Mouse (Mus musculus) G1E (cell line): ENCODE results near the gene Tmem88. TPM values are rescaled to one million over a fixed set of nuclear protein-coding genes. Genes with fewer than 3 reads are reported as not detected.

ENCODE experiments used
- ATAC-seq: 2 replicates; pipeline ENCODE4 v1.8.0; 2016; ENCODE audit warnings: mild to moderate bottlenecking; ENCODE audit not compliant: insufficient number of reproducible peaks, poor library complexity, low FRiP score, severe bottlenecking; ENCODE audit errors: extremely low read depth
- DNase-seq: peaks from one replicate; pipeline ENCODE4 v3.0.0; 2012; ENCODE audit warnings: low spot score
- H3K27me3 ChIP-seq: 2 replicates; pipeline ENCODE4 v1.6.1; 2012; ENCODE audit warnings: mild to moderate bottlenecking, low read length, inconsistent platforms; ENCODE audit not compliant: insufficient read depth
- H3K36me3 ChIP-seq: replicated peaks from 2 replicates; pipeline ENCODE3; 2012; ENCODE audit warnings: mild to moderate bottlenecking, inconsistent platforms
- H3K4me1 ChIP-seq: 2 replicates; pipeline ENCODE4 v1.6.1; 2012; ENCODE audit warnings: low read depth, low read length, inconsistent platforms, mixed read lengths; ENCODE audit not compliant: insufficient read depth
- H3K4me3 ChIP-seq: 2 replicates; pipeline ENCODE4 v1.5.1; 2012; ENCODE audit warnings: low read depth, mild to moderate bottlenecking, inconsistent platforms, low read length, moderate library complexity, mixed read lengths
- H3K9me3 ChIP-seq: replicated peaks from 2 replicates; pipeline ENCODE4 v1.6.1; 2012; ENCODE audit warnings: inconsistent platforms
- CTCF ChIP-seq: IDR thresholded peaks from 2 replicates; pipeline ENCODE4 v1.5.1; 2012; ENCODE audit warnings: low read depth, low read length, inconsistent platforms, mixed read lengths
- GATA1 ChIP-seq: IDR thresholded peaks from 2 replicates; pipeline ENCODE4 v1.6.1; 2012; ENCODE audit warnings: borderline replicate concordance, low read length, inconsistent platforms, mixed read lengths
- GATA2 ChIP-seq: IDR thresholded peaks from 2 replicates; pipeline ENCODE4 v1.6.1; 2012; ENCODE audit warnings: low read depth, low read length, inconsistent platforms, borderline replicate concordance
- POLR2AphosphoS5 ChIP-seq: IDR thresholded peaks from 2 replicates; pipeline ENCODE4 v1.6.1; 2012; ENCODE audit warnings: low read depth, low read length, inconsistent platforms; ENCODE audit not compliant: insufficient replicate concordance
- TAL1 ChIP-seq: conservative IDR thresholded peaks from 2 replicates; pipeline ENCODE4 v1.6.1; 2012; ENCODE audit warnings: low read depth, low read length, inconsistent platforms, mixed read lengths
- polyA plus RNA-seq: library from polyadenylated mRNA; stranded (reverse); fragments of >175 nt; gene quantifications from 2 replicates; pipeline ENCODE4 v1.2.3, GENCODE M21; 2012
- total RNA-seq, 2 experiments: library from RNA; stranded (forward) in 1 of 2; stranded (reverse) in 1 of 2; fragments of 200-1000 nt in 1 of 2; fragments of >200 nt in 1 of 2; fragmentation: Nextera tagmentation in 1 of 2; gene quantifications; 2 replicates each; pipeline ENCODE4 v1.2.3; 2014 to 2017

The Tmem88 gene
- total and polyA plus RNA-seq, 3 experiments, result 0.93 to 2.6 (median 2.2) TPM

DNA sequence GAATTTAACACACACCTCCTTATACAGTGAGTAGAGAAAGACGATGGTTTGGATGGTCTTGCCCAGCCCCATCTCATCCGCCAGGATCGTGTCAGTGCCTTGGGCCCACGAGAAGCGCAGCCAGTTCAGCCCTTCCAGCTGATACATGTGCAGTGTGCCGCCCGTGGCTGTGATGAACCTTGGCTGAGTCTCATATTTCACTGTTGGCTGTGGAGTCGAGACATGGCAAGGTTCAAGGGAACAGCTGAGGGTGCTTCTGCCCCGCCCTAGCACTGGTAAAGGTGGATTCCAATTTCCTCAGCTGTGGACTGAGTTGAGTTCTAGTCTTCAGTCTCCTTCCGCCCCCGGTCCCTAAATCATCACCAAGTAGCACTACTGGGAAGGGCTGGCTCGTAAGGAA is 40.3 kb downstream of the Tmem88 start:
- ATAC-seq (no peak), DNase-seq (no peak)
- Histone ChIP-seq H3K36me3 (peaks cover 100% of the 10 kb centered on the region), H3K4me3 (no peak overlapping the region), H3K27me3 (no peaks in the 10 kb centered on the region), H3K4me1 (peaks cover 3% of the 10 kb centered on the region; the same call in 1 of the 2 replicates), H3K9me3 (no peaks in the 10 kb centered on the region)
- TF ChIP-seq TAL1 (no peak), CTCF (no peak), POLR2AphosphoS5 (no peak), GATA2 (no peak), GATA1 (no peak)

DNA sequence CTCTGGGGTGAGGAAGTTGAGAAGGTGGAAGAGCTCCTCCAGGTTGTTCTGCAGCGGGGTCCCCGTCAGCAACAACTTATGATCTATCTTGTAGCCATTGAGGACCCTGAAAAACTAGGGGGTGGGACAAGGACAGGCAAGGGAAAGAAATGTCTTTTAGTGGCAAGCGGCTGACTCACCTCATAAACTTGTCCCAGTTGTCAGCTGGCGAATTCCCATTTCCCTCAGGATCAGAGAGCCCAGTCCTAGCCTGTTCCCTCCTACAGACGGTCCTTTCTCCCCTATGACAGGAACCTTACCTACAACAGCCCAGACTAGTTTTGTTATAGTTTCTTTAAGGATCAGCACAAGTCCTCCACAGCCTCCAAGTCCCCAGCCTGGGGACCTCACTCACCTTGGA is 41.5 kb downstream of the Tmem88 start:
- Histone ChIP-seq H3K9me3 (no peaks in the 10 kb centered on the region), H3K4me3 (no peak overlapping the region), H3K36me3 (peaks cover 100% of the 10 kb centered on the region), H3K27me3 (no peaks in the 10 kb centered on the region), H3K4me1 (peaks cover 3% of the 10 kb centered on the region; the same call in 1 of the 2 replicates)
- DNase-seq (no peak), ATAC-seq (no peak)
- no peak for TF ChIP-seq POLR2AphosphoS5
- TF ChIP-seq CTCF, result no peak
- no peak for TF ChIP-seq TAL1
- no peak for TF ChIP-seq GATA1
- TF ChIP-seq GATA2, result no peak

Other genes with a start within 250 kb of the Tmem88 start
- not detected in 2 replicates for gene Alox12b, start 241.2 kb downstream of the Tmem88 start, total RNA-seq (2014; fragmentation: Nextera tagmentation)
- gene Alox12b, start 241.2 kb downstream of the Tmem88 start, total RNA-seq (2017), result not detected in 2 replicates
- not detected in 2 replicates for gene Alox12b, start 241.2 kb downstream of the Tmem88 start, polyA plus RNA-seq
- gene Alox8, start 200.4 kb downstream of the Tmem88 start, total RNA-seq (2014; fragmentation: Nextera tagmentation), result not detected in 2 replicates
- 0.06 and 0.49 TPM in 2 replicates for gene Alox8, start 200.4 kb downstream of the Tmem88 start, total RNA-seq (2017)
- gene Alox8, start 200.4 kb downstream of the Tmem88 start, polyA plus RNA-seq, result not detected in 2 replicates
- not detected in 2 replicates for gene Gucy2e, start 161.2 kb downstream of the Tmem88 start, total RNA-seq (2014; fragmentation: Nextera tagmentation)
- 0.05 and 0.06 TPM in 2 replicates for gene Gucy2e, start 161.2 kb downstream of the Tmem88 start, total RNA-seq (2017)
- gene Gucy2e, start 161.2 kb downstream of the Tmem88 start, polyA plus RNA-seq, result not detected in 2 replicates
- gene Cntrob, start 74.5 kb downstream of the Tmem88 start, total RNA-seq (2014; fragmentation: Nextera tagmentation), result 30.3 and 42.0 TPM in 2 replicates
- 19.2 and 26.0 TPM in 2 replicates for gene Cntrob, start 74.5 kb downstream of the Tmem88 start, total RNA-seq (2017)
- gene Cntrob, start 74.5 kb downstream of the Tmem88 start, polyA plus RNA-seq, result 30.8 and 35.4 TPM in 2 replicates
- gene Trappc1, start 74.3 kb downstream of the Tmem88 start, total RNA-seq (2014; fragmentation: Nextera tagmentation), result 138 and 139 TPM in 2 replicates
- 116 and 127 TPM in 2 replicates for gene Trappc1, start 74.3 kb downstream of the Tmem88 start, total RNA-seq (2017)
- gene Trappc1, start 74.3 kb downstream of the Tmem88 start, polyA plus RNA-seq, result 7.4 and 10.1 TPM in 2 replicates
- gene Kcnab3, start 72.0 kb downstream of the Tmem88 start, total RNA-seq (2014; fragmentation: Nextera tagmentation), result 0.58 and 1.2 TPM in 2 replicates
- gene Kcnab3, start 72.0 kb downstream of the Tmem88 start, total RNA-seq (2017), result 0.60 and 0.64 TPM in 2 replicates
- 0.27 and 0.33 TPM in 2 replicates for gene Kcnab3, start 72.0 kb downstream of the Tmem88 start, polyA plus RNA-seq
- gene Rnf227, start 57.8 kb downstream of the Tmem88 start, total RNA-seq (2014; fragmentation: Nextera tagmentation), result not detected in 2 replicates
- 0.06 and 0.11 TPM in 2 replicates for gene Rnf227, start 57.8 kb downstream of the Tmem88 start, total RNA-seq (2017)
- gene Rnf227, start 57.8 kb downstream of the Tmem88 start, polyA plus RNA-seq, result not detected in 2 replicates
- gene Chd3, start 28.8 kb downstream of the Tmem88 start, total RNA-seq (2014; fragmentation: Nextera tagmentation), result 120 TPM in 2 replicates
- 55.6 and 71.0 TPM in 2 replicates for gene Chd3, start 28.8 kb downstream of the Tmem88 start, total RNA-seq (2017)
- gene Chd3, start 28.8 kb downstream of the Tmem88 start, polyA plus RNA-seq, result 183 and 212 TPM in 2 replicates
- gene Naa38, start 2.7 kb downstream of the Tmem88 start, total RNA-seq (2014; fragmentation: Nextera tagmentation), result 96.2 and 98.4 TPM in 2 replicates
- 171 and 204 TPM in 2 replicates for gene Naa38, start 2.7 kb downstream of the Tmem88 start, total RNA-seq (2017)
- 104 and 107 TPM in 2 replicates for gene Naa38, start 2.7 kb downstream of the Tmem88 start, polyA plus RNA-seq
- gene Cyb5d1, start 2.6 kb downstream of the Tmem88 start, total RNA-seq (2014; fragmentation: Nextera tagmentation), result 24.0 and 26.0 TPM in 2 replicates
- 36.0 and 41.5 TPM in 2 replicates for gene Cyb5d1, start 2.6 kb downstream of the Tmem88 start, total RNA-seq (2017)
- gene Cyb5d1, start 2.6 kb downstream of the Tmem88 start, polyA plus RNA-seq, result 3.5 and 9.1 TPM in 2 replicates
- 145 and 185 TPM in 2 replicates for gene Kdm6b, start 15.4 kb upstream of the Tmem88 start, total RNA-seq (2014; fragmentation: Nextera tagmentation)
- gene Kdm6b, start 15.4 kb upstream of the Tmem88 start, total RNA-seq (2017), result 3.9 and 4.8 TPM in 2 replicates
- gene Kdm6b, start 15.4 kb upstream of the Tmem88 start, polyA plus RNA-seq, result 104 and 111 TPM in 2 replicates
- 0.73 and 1.1 TPM in 2 replicates for gene Dnah2, start 150.9 kb upstream of the Tmem88 start, total RNA-seq (2014; fragmentation: Nextera tagmentation)
- gene Dnah2, start 150.9 kb upstream of the Tmem88 start, total RNA-seq (2017), result 2.6 and 3.2 TPM in 2 replicates
- 0.06 and 0.13 TPM in 2 replicates for gene Dnah2, start 150.9 kb upstream of the Tmem88 start, polyA plus RNA-seq
- 0.29 and 0.68 TPM in 2 replicates for gene Efnb3, start 162.0 kb upstream of the Tmem88 start, total RNA-seq (2014; fragmentation: Nextera tagmentation)
- gene Efnb3, start 162.0 kb upstream of the Tmem88 start, total RNA-seq (2017), result 0.27 and 0.29 TPM in 2 replicates
- gene Efnb3, start 162.0 kb upstream of the Tmem88 start, polyA plus RNA-seq, result 0.36 and 0.56 TPM in 2 replicates
- 20.5 and 26.1 TPM in 2 replicates for gene Wrap53, start 182.0 kb upstream of the Tmem88 start, total RNA-seq (2014; fragmentation: Nextera tagmentation)
- gene Wrap53, start 182.0 kb upstream of the Tmem88 start, total RNA-seq (2017), result 9.6 and 9.8 TPM in 2 replicates
- gene Wrap53, start 182.0 kb upstream of the Tmem88 start, polyA plus RNA-seq, result 15.7 and 22.0 TPM in 2 replicates
- 228 and 271 TPM in 2 replicates for gene Trp53, start 182.1 kb upstream of the Tmem88 start, total RNA-seq (2014; fragmentation: Nextera tagmentation)
- 52.1 and 57.4 TPM in 2 replicates for gene Trp53, start 182.1 kb upstream of the Tmem88 start, total RNA-seq (2017)
- gene Trp53, start 182.1 kb upstream of the Tmem88 start, polyA plus RNA-seq, result 141 and 175 TPM in 2 replicates
- gene Atp1b2, start 207.7 kb upstream of the Tmem88 start, total RNA-seq (2014; fragmentation: Nextera tagmentation), result 84.5 and 116 TPM in 2 replicates
- 3.6 and 4.8 TPM in 2 replicates for gene Atp1b2, start 207.7 kb upstream of the Tmem88 start, total RNA-seq (2017)
- 50.0 and 54.6 TPM in 2 replicates for gene Atp1b2, start 207.7 kb upstream of the Tmem88 start, polyA plus RNA-seq
- not detected in 2 replicates for gene Shbg, start 219.7 kb upstream of the Tmem88 start, total RNA-seq (2014; fragmentation: Nextera tagmentation)
- gene Shbg, start 219.7 kb upstream of the Tmem88 start, total RNA-seq (2017), result not detected in 2 replicates
- gene Shbg, start 219.7 kb upstream of the Tmem88 start, polyA plus RNA-seq, result not detected in 2 replicates
- gene Sat2, start 223.8 kb upstream of the Tmem88 start, total RNA-seq (2014; fragmentation: Nextera tagmentation), result 2.4 and 7.3 TPM in 2 replicates
- 1.5 and 2.6 TPM in 2 replicates for gene Sat2, start 223.8 kb upstream of the Tmem88 start, total RNA-seq (2017)
- 0.09 TPM in 1 of 2 replicates, not detected in the other for gene Sat2, start 223.8 kb upstream of the Tmem88 start, polyA plus RNA-seq
- gene Fxr2, start 234.8 kb upstream of the Tmem88 start, total RNA-seq (2014; fragmentation: Nextera tagmentation), result 90.1 and 92.9 TPM in 2 replicates
- gene Fxr2, start 234.8 kb upstream of the Tmem88 start, total RNA-seq (2017), result 44.9 and 53.6 TPM in 2 replicates
- 77.8 and 82.4 TPM in 2 replicates for gene Fxr2, start 234.8 kb upstream of the Tmem88 start, polyA plus RNA-seq